Mouse (Mus musculus) regulatory T cell (primary cell): Measurements from ENCODE around the gene Phlpp2.

Experiments
- in situ Hi-C: fragments of 300-600 bp; cut with MboI, MseI; formaldehyde crosslinking; loops from one replicate; pipeline ENCODE4 v1.15.1; 2025; ENCODE audit warnings: high pct_unique_total_duplicates

Phlpp2 gene

DNA sequence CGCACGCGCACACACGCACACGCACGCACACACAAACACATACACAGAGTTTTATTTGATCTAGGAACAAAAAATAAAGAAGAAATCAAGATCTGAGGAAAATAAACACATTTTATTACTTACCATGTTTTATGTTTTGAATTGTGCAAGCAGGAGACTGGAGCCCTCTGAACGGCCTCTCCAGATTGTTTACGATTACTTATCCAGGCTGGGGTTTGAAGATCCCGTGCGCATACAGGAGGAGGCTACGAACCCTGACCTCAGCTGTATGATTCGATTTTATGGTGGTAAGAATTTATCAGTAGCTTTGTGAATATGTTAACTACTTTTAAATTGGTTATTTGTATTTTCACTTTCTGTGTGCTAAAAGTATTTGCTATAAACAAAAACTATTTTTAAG is 27.0 kb downstream of the Phlpp2 start:
- in situ Hi-C loops, result no loop called here

- in situ Hi-C loops, result no loop called here
Measured at GRCm38 (mm10) chr8:109902379-109902778, 34.0 kb downstream of the Phlpp2 start.

DNA sequence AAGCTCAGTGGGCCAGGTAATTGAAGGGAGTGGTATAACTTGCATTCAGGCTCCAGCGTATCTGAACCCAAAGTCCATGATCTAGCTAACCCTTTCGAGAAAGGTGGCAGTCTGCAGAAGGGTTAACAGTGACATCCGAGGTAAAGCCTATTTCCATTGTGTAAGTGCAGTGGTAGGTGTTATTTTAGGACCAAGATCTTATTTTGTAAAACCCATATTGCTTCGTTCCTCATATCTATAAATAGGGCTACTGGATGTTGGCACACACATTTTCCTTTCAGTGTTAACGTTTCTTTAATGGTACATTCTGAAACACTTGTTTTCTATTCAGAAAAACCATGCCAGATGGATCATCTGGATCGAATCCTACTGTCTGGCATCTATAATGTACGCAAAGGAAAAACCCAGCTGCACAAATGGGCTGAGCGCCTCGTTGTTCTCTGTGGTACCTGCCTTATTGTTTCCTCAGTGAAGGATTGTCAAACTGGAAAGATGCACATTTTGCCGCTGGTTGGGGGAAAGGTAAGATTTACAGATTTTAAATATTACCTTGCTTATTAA is 35.6 kb downstream of the Phlpp2 start:
- in situ Hi-C loops, result no loop called here

DNA sequence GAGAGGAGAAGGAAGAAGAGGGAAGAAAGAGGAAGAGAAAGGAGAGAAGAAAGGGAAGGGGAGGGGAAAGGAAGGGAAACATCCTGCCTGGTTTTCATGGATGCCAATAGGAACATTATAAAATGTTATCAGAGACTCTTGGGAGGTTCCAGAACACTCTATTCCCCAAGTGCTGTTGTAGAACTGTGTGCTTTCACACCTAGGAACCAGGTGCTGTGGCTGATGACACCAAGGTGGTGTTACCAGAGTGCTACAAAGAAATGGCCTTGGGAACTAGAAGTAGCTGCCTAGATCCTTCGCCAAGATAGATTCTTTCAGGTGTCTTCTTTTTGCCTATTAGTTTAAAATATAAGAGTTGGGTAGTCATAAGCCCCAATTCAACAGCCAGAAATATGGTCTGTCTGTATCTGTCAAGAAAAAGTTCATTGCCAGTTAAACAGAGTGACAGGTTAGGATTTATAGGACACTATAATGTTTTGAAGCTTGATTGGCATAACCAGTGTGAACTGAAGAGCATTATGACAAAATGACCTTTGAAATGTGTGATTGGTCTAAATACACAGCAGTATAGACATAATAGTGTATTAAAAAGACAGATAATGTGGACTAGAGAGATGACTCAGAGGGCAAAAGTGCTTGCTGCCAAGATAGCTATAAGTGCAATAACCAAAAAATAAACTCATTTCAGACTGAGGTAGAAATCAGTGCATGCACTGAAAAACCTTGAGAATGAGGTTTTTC is 36.8 kb downstream of the Phlpp2 start:
- in situ Hi-C loops, result no loop called here

- in situ Hi-C loops, result no loop called here
Measured at GRCm38 (mm10) chr8:109906907-109907306, 38.6 kb downstream of the Phlpp2 start.

DNA sequence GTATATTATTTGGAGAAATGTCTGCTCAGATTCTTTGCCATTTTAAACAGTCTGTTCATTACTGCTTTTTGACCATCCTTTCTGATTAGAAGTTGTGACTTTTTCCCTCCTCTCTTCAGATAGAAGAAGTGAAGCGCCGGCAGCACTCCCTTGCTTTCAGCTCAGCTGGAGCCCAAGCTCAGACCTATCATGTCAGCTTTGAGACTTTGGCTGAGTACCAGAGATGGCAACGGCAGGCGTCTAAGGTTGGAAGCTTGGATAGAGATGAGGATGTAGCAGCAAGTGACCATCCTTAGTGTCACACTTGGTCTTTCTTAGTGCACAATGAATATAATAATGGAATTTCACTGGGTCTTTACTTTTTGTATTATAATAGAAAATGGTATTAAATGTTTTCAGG is 39.0 kb downstream of the Phlpp2 start:
- in situ Hi-C loops, result no loop called here

DNA sequence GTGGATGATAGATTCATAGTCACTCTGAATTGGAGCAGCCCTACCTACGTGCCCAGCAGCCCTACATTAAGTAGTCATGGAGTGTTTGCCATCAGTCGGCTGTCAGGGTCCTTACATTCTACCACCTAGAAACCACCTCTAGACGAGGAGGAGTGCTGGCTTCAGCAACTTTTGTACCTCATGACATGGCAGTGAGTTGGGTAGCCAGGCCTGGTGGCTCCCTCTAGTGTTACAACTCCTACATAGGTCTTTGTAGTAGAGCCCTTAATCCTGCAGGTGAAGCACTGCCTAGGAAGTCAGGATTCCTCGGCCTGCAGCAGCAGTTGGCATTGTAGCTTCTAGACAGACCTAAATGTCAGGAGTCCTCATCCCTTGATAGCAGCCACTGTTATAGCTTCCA is 48.9 kb downstream of the Phlpp2 start:
- in situ Hi-C loops, result no loop called here

- in situ Hi-C loops, result loop anchor here (5.0 kb wide), 1 partner anchor 58 kb away; no protein-coding TSS in a partner anchor
Measured at GRCm38 (mm10) chr8:109920406-109921390, 52.4 kb downstream of the Phlpp2 start.

GRCm38 (mm10) chr8:109941606-109942360 is 73.4 kb downstream of the Phlpp2 start:
- in situ Hi-C loops, result no loop called here

- in situ Hi-C loops, result no loop called here
Measured at GRCm38 (mm10) chr8:109945153-109945632, 76.9 kb downstream of the Phlpp2 start.

GRCm38 (mm10) chr8:109945694-109946093 is 77.4 kb downstream of the Phlpp2 start:
- in situ Hi-C loops, result no loop called here

- in situ Hi-C loops, result no loop called here
Measured at GRCm38 (mm10) chr8:109946272-109946671, 77.9 kb downstream of the Phlpp2 start.

GRCm38 (mm10) chr8:109947447-109948284 is 79.3 kb downstream of the Phlpp2 start:
- in situ Hi-C loops, result no loop called here

DNA sequence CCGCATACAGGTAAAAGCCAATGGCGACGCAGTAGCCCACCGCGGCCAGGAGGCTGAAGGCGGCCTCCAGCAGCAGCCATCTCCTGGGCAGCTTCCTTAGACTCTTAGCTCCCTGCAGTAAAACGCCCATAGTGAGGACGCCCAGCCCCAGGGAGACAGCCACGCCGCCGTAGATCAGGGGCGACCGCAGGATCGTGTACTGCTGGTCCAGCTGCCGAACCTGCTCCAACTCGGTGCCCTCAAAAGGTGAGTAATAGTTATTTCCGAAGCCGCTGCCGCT is 79.9 kb downstream of the Phlpp2 start:
- in situ Hi-C loops, result no loop called here

GRCm38 (mm10) chr8:109952171-109952570 is 83.8 kb downstream of the Phlpp2 start:
- in situ Hi-C loops, result no loop called here

- in situ Hi-C loops, result no loop called here
Measured at GRCm38 (mm10) chr8:109954486-109954948, 86.2 kb downstream of the Phlpp2 start.

DNA sequence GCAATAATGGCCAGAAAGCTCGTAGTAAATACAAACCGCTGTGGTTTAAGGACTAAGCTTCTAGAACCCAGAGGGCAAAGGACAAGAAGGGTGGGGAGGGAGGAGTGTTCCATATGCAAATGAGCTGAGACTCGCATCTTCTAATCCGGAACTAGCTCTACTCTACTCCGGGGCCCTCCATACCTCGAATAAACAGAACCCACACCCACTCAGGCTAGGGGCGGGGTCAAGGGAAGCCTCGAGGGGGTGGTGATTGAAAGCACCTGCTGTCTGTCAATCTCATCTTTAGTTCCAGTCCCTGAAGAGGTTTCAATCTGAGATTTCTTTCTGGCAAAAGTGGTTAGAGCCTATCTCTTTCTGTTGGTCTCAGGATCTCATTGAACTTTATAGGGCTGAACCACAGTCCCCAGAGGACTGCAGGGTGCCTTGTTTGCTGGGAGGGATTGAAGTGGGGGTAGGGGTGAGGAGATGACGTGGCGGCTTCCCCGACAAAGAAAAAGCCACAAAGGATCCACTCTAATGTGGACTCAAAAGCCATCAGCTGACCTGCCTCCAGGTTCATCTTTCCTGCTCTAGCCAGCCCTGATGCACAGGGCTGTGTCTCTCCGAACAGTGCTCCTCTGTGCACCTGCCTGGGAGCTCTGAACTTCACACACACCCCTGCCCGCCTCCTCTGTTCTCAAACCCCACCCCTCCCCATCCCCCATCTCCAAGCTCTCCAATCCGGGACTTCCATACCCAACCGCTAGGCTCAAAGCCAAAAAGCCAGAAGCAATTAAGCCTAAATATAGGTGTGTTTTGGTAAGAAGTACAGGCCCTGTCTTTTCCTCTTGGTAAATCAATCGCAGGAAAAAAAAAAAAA is 89.1 kb downstream of the Phlpp2 start:
- in situ Hi-C loops, result no loop called here

DNA sequence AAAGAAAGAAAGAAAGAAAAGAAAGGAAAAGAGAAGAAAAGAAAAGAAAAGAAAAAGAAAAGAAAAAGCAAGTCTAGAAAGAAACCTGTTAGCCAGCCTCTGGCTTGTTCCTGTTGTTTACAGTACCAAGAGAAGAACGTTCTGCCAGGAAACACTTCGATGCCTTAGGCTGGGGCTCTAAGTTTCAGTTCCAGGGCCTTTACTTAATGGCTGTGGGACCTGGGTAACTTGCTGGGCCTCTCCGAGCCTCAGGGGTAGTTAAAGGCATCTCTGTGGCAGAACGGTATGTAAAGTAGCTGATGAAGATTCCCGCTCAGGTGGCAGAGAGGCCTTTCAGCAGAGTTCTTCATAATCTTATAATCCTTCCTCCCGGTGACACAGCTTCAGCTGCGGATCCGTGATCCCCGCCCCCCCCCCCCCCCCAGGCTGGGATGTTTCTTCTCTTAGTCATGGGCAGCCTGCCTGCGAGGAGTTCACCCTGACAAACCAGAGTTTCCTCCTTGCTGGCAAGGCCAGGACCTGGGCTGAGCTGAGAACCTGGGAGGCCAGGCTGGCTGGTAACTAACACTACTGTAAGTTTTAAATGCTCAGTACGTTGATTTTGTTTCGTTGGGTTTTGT is 89.8 kb downstream of the Phlpp2 start:
- in situ Hi-C loops, result no loop called here

GRCm38 (mm10) chr8:109959112-109959511 is 90.8 kb downstream of the Phlpp2 start:
- in situ Hi-C loops, result no loop called here
